Mouse (Mus musculus): ENCODE measurements at regions not wholly inside any gene's neighbourhood (a gene's known extent, or its start where the extent isn't known, plus 50 kb on each side); places are given as distances from the start of the nearest gene placed in this dataset.
A peak's percentile ranks its signal among the peaks of the same experiment; 100 is the strongest.

GRCm38 (mm10) chr5:126735733-126736132, 505.9 kb upstream of the Tmem132c start:
- no peak for DNase-seq

GRCm38 (mm10) chr5:126737681-126738080, 503.9 kb upstream of the Tmem132c start:
- no peak for DNase-seq

GRCm38 (mm10) chr5:126740861-126741410, 500.7 kb upstream of the Tmem132c start:
- no peak for DNase-seq

GRCm38 (mm10) chr5:126755107-126755506, 486.5 kb upstream of the Tmem132c start:
- no peak for DNase-seq

- no peak for DNase-seq
Observed at GRCm38 (mm10) chr5:126765037-126765707, 476.4 kb upstream of the Tmem132c start.

- peak; percentile 12 for DNase-seq
Observed at GRCm38 (mm10) chr5:126769031-126769430, 472.6 kb upstream of the Tmem132c start.

- DNase-seq, result no peak
Observed at GRCm38 (mm10) chr5:126787706-126788610, 453.6 kb upstream of the Tmem132c start.

- DNase-seq, result no peak
Observed at GRCm38 (mm10) chr5:126799698-126800279, 441.8 kb upstream of the Tmem132c start.

- DNase-seq, result no peak
Observed at GRCm38 (mm10) chr5:126806656-126807055, 435.0 kb upstream of the Tmem132c start.

GRCm38 (mm10) chr5:126816069-126816468, 425.5 kb upstream of the Tmem132c start:
- no peak for DNase-seq

GRCm38 (mm10) chr5:126835440-126835839, 406.2 kb upstream of the Tmem132c start:
- DNase-seq, result no peak

- DNase-seq, result no peak
Observed at GRCm38 (mm10) chr5:126842606-126843005, 399.0 kb upstream of the Tmem132c start.

GRCm38 (mm10) chr5:126862078-126862477, 379.5 kb upstream of the Tmem132c start:
- no peak for DNase-seq

GRCm38 (mm10) chr5:126875842-126876241, 365.8 kb upstream of the Tmem132c start:
- no peak for DNase-seq

- no peak for DNase-seq
Observed at GRCm38 (mm10) chr5:126890710-126891109, 350.9 kb upstream of the Tmem132c start.

GRCm38 (mm10) chr5:126893063-126893462, 348.5 kb upstream of the Tmem132c start:
- DNase-seq, result no peak

- no peak for DNase-seq
Observed at GRCm38 (mm10) chr5:126910084-126910483, 331.5 kb upstream of the Tmem132c start.

GRCm38 (mm10) chr5:126917300-126917699, 324.3 kb upstream of the Tmem132c start:
- no peak for DNase-seq

- no peak for DNase-seq
Observed at GRCm38 (mm10) chr5:126933466-126933865, 308.1 kb upstream of the Tmem132c start.

GRCm38 (mm10) chr5:126944861-126945260, 296.7 kb upstream of the Tmem132c start:
- no peak for DNase-seq

GRCm38 (mm10) chr5:126954189-126954588, 287.4 kb upstream of the Tmem132c start:
- DNase-seq, result no peak

GRCm38 (mm10) chr5:126954634-126955033, 287.0 kb upstream of the Tmem132c start:
- DNase-seq, result no peak

GRCm38 (mm10) chr5:126964577-126964976, 277.0 kb upstream of the Tmem132c start:
- no peak for DNase-seq
